Mouse (Mus musculus): ENCODE measurements around the gene Itgam.

DNA sequence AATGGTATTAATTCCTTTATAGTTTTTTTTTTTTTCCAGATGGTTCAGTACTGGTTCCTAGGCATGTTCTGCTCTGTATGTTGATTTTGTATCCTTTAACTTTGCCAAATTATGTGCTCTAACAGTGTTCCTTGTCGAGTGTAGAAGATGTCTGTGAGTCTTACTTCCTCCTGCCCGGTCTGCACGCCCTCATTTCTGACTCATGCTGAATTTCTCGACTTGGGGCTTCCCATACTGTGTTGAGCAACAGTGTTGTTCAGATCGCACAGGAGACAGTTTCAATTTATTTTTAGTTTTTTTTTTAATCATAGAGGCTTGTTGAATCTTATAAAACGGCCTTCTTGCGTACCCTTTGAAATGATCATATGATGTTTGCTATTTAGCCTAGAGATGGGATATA lies 26.7 kb downstream of the Itgam start:
- TF ChIP-seq CTCF (IDR thresholded peaks at IDR 0.05; ENCODE audit: borderline replicate concordance, extremely low read depth, insufficient read depth, insufficient read length) (no peak), POLR2A (IDR thresholded peaks at IDR 0.05; ENCODE audit: borderline replicate concordance, extremely low read depth, insufficient read depth, insufficient read length, poor library complexity, severe bottlenecking) (no peak)

All from brain, embryonic 14.5 days (tissue).